In the genomic region with DNA sequence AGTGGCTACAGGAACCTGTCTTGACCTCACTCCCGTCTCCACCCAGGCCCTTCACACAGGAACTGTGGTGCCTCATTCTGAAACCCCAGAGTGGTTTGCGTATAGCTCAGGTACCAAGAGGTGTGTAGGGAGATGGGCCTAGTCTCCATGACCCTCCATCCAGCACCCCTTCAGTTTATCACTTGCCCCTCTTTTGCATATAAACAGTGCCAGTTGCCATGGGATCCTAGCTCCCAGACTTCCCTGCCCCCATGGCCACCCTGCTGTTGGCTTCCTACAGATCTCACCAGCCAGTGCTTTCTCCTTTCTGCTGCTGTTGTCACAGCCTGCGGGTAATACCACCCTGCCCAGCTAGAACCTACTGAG, we compare ENCODE assay signal across 7 mouse cellular contexts. TPM values are rescaled to one million over a fixed set of nuclear protein-coding genes. Genes with fewer than 3 reads are reported as not detected.
DNase-seq lines count a peak whose midpoint lies in the region; ATAC-seq and TF ChIP-seq lines count a peak whose summit lies in the region.

No protein-coding gene starts in this region.

- peaks cover 50% of the 10 kb centered on the region for H3K4me1 ChIP-seq in forebrain, postnatal 0 days (ENCODE audit: insufficient read depth)
- H3K4me1 ChIP-seq in liver, embryonic 16.5 days (ENCODE audit: control insufficient read depth, low read depth, low read length) = peaks cover 60% of the 10 kb centered on the region

- H3K9ac ChIP-seq in forebrain, postnatal 0 days = peak overlapping the region; percentile 37; the same call in 1 of the 2 replicates
- H3K9ac ChIP-seq in liver, embryonic 16.5 days (ENCODE audit: low read depth, low read length) = no peak overlapping the region

- 56% methylated on average over 3 of the region's 3 CpGs for WGBS in forebrain, postnatal 0 days
- 48% methylated on average over 3 of the region's 3 CpGs for WGBS in liver, embryonic 16.5 days (ENCODE audit: insufficient replicate concordance)

- no peaks in the 10 kb centered on the region for H3K9me3 ChIP-seq in forebrain, postnatal 0 days (ENCODE audit: low read length)
- H3K9me3 ChIP-seq in liver, embryonic 16.5 days (replicated peaks; ENCODE audit: control insufficient read depth, low read length) = no peaks in the 10 kb centered on the region

- TF ChIP-seq CTCF in forebrain, postnatal 0 days (IDR thresholded peaks at IDR 0.05; ENCODE audit: low read depth) = no peak

- no peak for ATAC-seq in forebrain, postnatal 0 days
- ATAC-seq in liver, embryonic 16.5 days (ENCODE audit: low read depth) = no peak

- peak overlapping the region; percentile 86 for H3K27ac ChIP-seq in forebrain, postnatal 0 days (ENCODE audit: low read depth, low read length)
- peak overlapping the region; percentile 33; the same call in 1 of the 2 replicates for H3K27ac ChIP-seq in liver, embryonic 16.5 days (ENCODE audit: low read length)

- no peaks in the 10 kb centered on the region for H3K27me3 ChIP-seq in forebrain, postnatal 0 days (ENCODE audit: insufficient read depth, low read length)
- H3K27me3 ChIP-seq in liver, embryonic 16.5 days (ENCODE audit: control insufficient read depth, insufficient read depth, low read depth, low read length) = no peaks in the 10 kb centered on the region

- no peak overlapping the region for H3K4me2 ChIP-seq in forebrain, postnatal 0 days (ENCODE audit: low read depth)
- H3K4me2 ChIP-seq in liver, embryonic 16.5 days (ENCODE audit: low read depth, low read length) = no peak overlapping the region

- H3K36me3 ChIP-seq in forebrain, postnatal 0 days (ENCODE audit: insufficient read depth) = peaks cover 5% of the 10 kb centered on the region
- H3K36me3 ChIP-seq in liver, embryonic 16.5 days (ENCODE audit: control insufficient read depth, insufficient read depth) = peaks cover 4% of the 10 kb centered on the region

- no peak overlapping the region for H3K4me3 ChIP-seq in forebrain, postnatal 0 days (ENCODE audit: low read depth, low read length)
- H3K4me3 ChIP-seq in liver, embryonic 16.5 days (ENCODE audit: low read depth, low read length) = no peak overlapping the region

- peak; percentile 42 for DNase-seq in A20 (ENCODE audit: low read depth, low spot score)
- peak; percentile 64 for DNase-seq in CD4-positive helper T cell, adult 2 months (ENCODE audit: low read depth, low spot score)
- DNase-seq in forebrain, postnatal 0 days = no peak
- DNase-seq in adrenal gland, postnatal 14 days = no peak
- no peak for DNase-seq in embryo, embryonic 11 days
- no peak for DNase-seq in embryo, embryonic 9.5 days (ENCODE audit: extremely low spot score)

RNA-seq across cellular contexts. Expression of a gene that starts 8.8 kb away (rescaled TPM):
- total RNA-seq in forebrain, postnatal 0 days (2014; rRNA removed) = 45.0 and 53.0 TPM in 2 replicates
- 30.9 and 34.0 TPM in 2 replicates for polyA plus RNA-seq in forebrain, postnatal 0 days (2015; fragmentation: Nextera tagmentation; extraction: Ambion mirVana)
- polyA plus RNA-seq in liver, embryonic 16.5 days (2015; fragmentation: Nextera tagmentation; extraction: Ambion mirVana) = 5.2 and 7.9 TPM in 2 replicates
- 92.9 and 98.4 TPM in 2 replicates for total RNA-seq in adrenal gland, postnatal 14 days (2021)

Comparison
In these comparisons a context has a peak if more than half of its experiments do, and no peak if none do; other contexts are left out.
1. DNase-seq: peak in A20 (single experiment) and CD4-positive helper T cell, adult 2 months (single experiment); none in forebrain, postnatal 0 days (single experiment), adrenal gland, postnatal 14 days (single experiment), embryo, embryonic 11 days (single experiment) and embryo, embryonic 9.5 days (single experiment).